In genomic region chr3:94786367-94786835, GRCm38 (mm10) we compare ENCODE assay signal across 7 mouse cellular contexts. TPM values are rescaled to one million over a fixed set of nuclear protein-coding genes. Genes with fewer than 3 reads are reported as not detected.
A peak's percentile ranks its signal among the peaks of the same experiment; 100 is the strongest.
DNase-seq lines count a peak whose midpoint lies in the region; ATAC-seq lines count a peak whose summit lies in the region.

TSS of gene Cgn (minus strand) at chr3:94786492.

- H3K27me3 ChIP-seq in embryonic facial prominence, embryonic 13.5 days = peaks cover 11% of the 10 kb centered on the region
- peaks cover 10% of the 10 kb centered on the region; the same call in 1 of the 2 replicates for H3K27me3 ChIP-seq in limb, embryonic 12.5 days
- H3K27me3 ChIP-seq in midbrain, embryonic 14.5 days (ENCODE audit: control insufficient read depth, insufficient read depth, low read length) = no peaks in the 10 kb centered on the region; the same call in 1 of the 2 replicates

- peak within 1 kb of the TSS; percentile 74 for H3K9ac ChIP-seq in embryonic facial prominence, embryonic 13.5 days
- peak within 1 kb of the TSS; percentile 55; the same call in 1 of the 2 replicates for H3K9ac ChIP-seq in limb, embryonic 12.5 days (replicated peaks)
- peak within 1 kb of the TSS; percentile 63 for H3K9ac ChIP-seq in midbrain, embryonic 14.5 days (replicated peaks; ENCODE audit: low read length)

- ATAC-seq in embryonic facial prominence, embryonic 13.5 days (ENCODE audit: insufficient number of reproducible peaks, insufficient read depth, low FRiP score, low TSS enrichment, low read depth) = peak; percentile 90
- peak; percentile 93 for ATAC-seq in limb, embryonic 12.5 days (ENCODE audit: insufficient number of reproducible peaks, insufficient read depth, low FRiP score, low TSS enrichment, low read depth)
- ATAC-seq in midbrain, embryonic 14.5 days (ENCODE audit: low FRiP score, low TSS enrichment) = peak; percentile 96

- peaks cover 12% of the 10 kb centered on the region for H3K4me1 ChIP-seq in embryonic facial prominence, embryonic 13.5 days
- peaks cover 8% of the 10 kb centered on the region; the same call in 1 of the 2 replicates for H3K4me1 ChIP-seq in limb, embryonic 12.5 days (replicated peaks)
- H3K4me1 ChIP-seq in midbrain, embryonic 14.5 days (ENCODE audit: control insufficient read depth, insufficient read depth, low read length) = no peaks in the 10 kb centered on the region

- WGBS in embryonic facial prominence, embryonic 13.5 days = 1% methylated on average over 35 of the region's 35 CpGs
- under 1% methylated on average over 35 of the region's 35 CpGs for WGBS in limb, embryonic 12.5 days
- WGBS in midbrain, embryonic 14.5 days = under 1% methylated on average over 35 of the region's 35 CpGs

- H3K9me3 ChIP-seq in embryonic facial prominence, embryonic 13.5 days = no peaks in the 10 kb centered on the region
- H3K9me3 ChIP-seq in limb, embryonic 12.5 days = 0 out of 2 replicates have a peak, but pooled peaks cover 6% of the 10 kb centered on the region
- no peaks in the 10 kb centered on the region for H3K9me3 ChIP-seq in midbrain, embryonic 14.5 days (ENCODE audit: control insufficient read depth, low read length)

- peak within 1 kb of the TSS; percentile 55 for H3K4me3 ChIP-seq in embryonic facial prominence, embryonic 13.5 days
- peak within 1 kb of the TSS; percentile 52 for H3K4me3 ChIP-seq in limb, embryonic 12.5 days (replicated peaks)
- peak within 1 kb of the TSS; percentile 49 for H3K4me3 ChIP-seq in midbrain, embryonic 14.5 days (replicated peaks; ENCODE audit: low read depth, low read length)

- peak within 1 kb of the TSS; percentile 89 for H3K4me2 ChIP-seq in embryonic facial prominence, embryonic 13.5 days
- peak within 1 kb of the TSS; percentile 92 for H3K4me2 ChIP-seq in limb, embryonic 12.5 days
- H3K4me2 ChIP-seq in midbrain, embryonic 14.5 days (ENCODE audit: low read length) = peak within 1 kb of the TSS; percentile 90

- H3K27ac ChIP-seq in embryonic facial prominence, embryonic 13.5 days = peak within 1 kb of the TSS; percentile 68
- peak within 1 kb of the TSS; percentile 69; the same call in 1 of the 2 replicates for H3K27ac ChIP-seq in limb, embryonic 12.5 days
- H3K27ac ChIP-seq in midbrain, embryonic 14.5 days (replicated peaks; ENCODE audit: low read depth, low read length) = peak within 1 kb of the TSS; percentile 87

- DNase-seq in adrenal gland, postnatal 36 days = peak; percentile 93 to 96
- peak; percentile 81 for DNase-seq in heart, adult 8-10 months (ENCODE audit: low spot score)
- peak; percentile 91 to 92 for DNase-seq in kidney, adult 8-10 months
- peak; percentile 98 for DNase-seq in midbrain, embryonic 14.5 days
- DNase-seq in spleen, adult 18-20 months = peak; percentile 85 to 92

- H3K36me3 ChIP-seq in embryonic facial prominence, embryonic 13.5 days = no peaks in the 10 kb centered on the region
- no peaks in the 10 kb centered on the region for H3K36me3 ChIP-seq in limb, embryonic 12.5 days
- no peaks in the 10 kb centered on the region for H3K36me3 ChIP-seq in midbrain, embryonic 14.5 days (ENCODE audit: control insufficient read depth, insufficient read depth, low read length)

RNA-seq across cellular contexts. Expression of gene Cgn, which starts in this region (rescaled TPM):
- total RNA-seq in adrenal gland, postnatal 36 days (2021) = 1 to 10 TPM in 1 of 2 experiments, under 1 TPM in 1; 0.79 to 1.4 TPM
- 7.2 and 9.7 TPM in 2 replicates for polyA plus RNA-seq in embryonic facial prominence, embryonic 13.5 days (2015; fragmentation: Nextera tagmentation; extraction: Ambion mirVana)
- total RNA-seq in heart, adult 8-10 months (2022) = under 1 TPM; 0.37 to 0.85 (median 0.54) TPM
- 6.2 and 6.8 TPM in 2 replicates for polyA plus RNA-seq in limb, embryonic 12.5 days (2016; fragmentation: Nextera tagmentation; extraction: Ambion mirVana)
- 5.9 and 7.7 TPM in 2 replicates for polyA plus RNA-seq in midbrain, embryonic 14.5 days (2014; fragmentation: Nextera tagmentation; extraction: Ambion mirVana)

Comparison
In these comparisons a context has a peak if more than half of its experiments do, and no peak if none do; other contexts are left out.
1. Peak in every context shown above with its lines: DNase-seq, ATAC-seq, H3K4me3 ChIP-seq and H3K27ac ChIP-seq.
2. Peak in DNase-seq in heart, adult 8-10 months; RNA of the gene not detected or under 1 TPM.